Mouse (Mus musculus) ES-E14 (cell line): ENCODE data around the gene Fam83c. TPM values are rescaled to one million over a fixed set of nuclear protein-coding genes. Genes with fewer than 3 reads are reported as not detected.
"Not testable (repeated sequence)": the region's sequence is repeated elsewhere in the genome, so short reads cannot be mapped to it uniquely, and the experiment has no call there.

Source experiments
- DNase-seq: peaks from one replicate; pipeline ENCODE4 v3.0.0-alpha.2; 2013; ENCODE audit warnings: low read depth, low spot score
- H3K27ac ChIP-seq: 2 replicates; pipeline ENCODE4 v1.5.1; 2012; ENCODE audit warnings: low read depth, mild to moderate bottlenecking, low read length, moderate library complexity, mixed read lengths; ENCODE audit not compliant: poor library complexity, insufficient read depth, severe bottlenecking
- H3K36me3 ChIP-seq: 2 replicates; pipeline ENCODE4 v1.6.1; 2012; ENCODE audit warnings: mild to moderate bottlenecking, low read length, moderate library complexity, mixed read lengths; ENCODE audit not compliant: control insufficient read depth, poor library complexity, insufficient read depth, severe bottlenecking
- H3K4me1 ChIP-seq, 2 experiments: fragments of 150-350 bp in 1 of 2; sonication (generic) in 1 of 2; 2 replicates each; pipeline ENCODE4 v1.6.1; 2012; ENCODE audit warnings: low read length in 2 of 2, mild to moderate bottlenecking in 1 of 2, mixed read lengths in 1 of 2; ENCODE audit not compliant: control insufficient read depth in 2 of 2, insufficient read depth in 2 of 2, poor library complexity in 1 of 2
- H3K4me3 ChIP-seq, 2 experiments: fragments of 150-350 bp in 1 of 2; sonication (generic) in 1 of 2; 2 replicates each; pipeline ENCODE4 v1.5.1; 2012; ENCODE audit warnings: low read length in 2 of 2, low read depth in 1 of 2, mild to moderate bottlenecking in 1 of 2, mixed read lengths in 1 of 2; ENCODE audit not compliant: insufficient read depth in 1 of 2, poor library complexity in 1 of 2, severe bottlenecking in 1 of 2
- H3K9ac ChIP-seq: 2 replicates; pipeline ENCODE4 v1.6.1; 2012; ENCODE audit warnings: low read depth, mild to moderate bottlenecking, low read length, mixed read lengths; ENCODE audit not compliant: poor library complexity, insufficient read depth, severe bottlenecking
- H3K9me3 ChIP-seq: fragments of 150-350 bp; sonication (generic); 2 replicates; pipeline ENCODE4 v1.6.1; 2012; ENCODE audit warnings: low read depth, mild to moderate bottlenecking, low read length; ENCODE audit not compliant: control insufficient read depth, insufficient read depth
- CHD2 ChIP-seq: IDR thresholded peaks from 2 replicates; pipeline ENCODE4 v1.6.1; 2014; ENCODE audit warnings: mild to moderate bottlenecking, low read depth, low read length, inconsistent platforms
- HCFC1 ChIP-seq: IDR thresholded peaks from 2 replicates; pipeline ENCODE4 v1.6.1; 2012; ENCODE audit warnings: low read length, inconsistent platforms, borderline replicate concordance; ENCODE audit not compliant: insufficient read depth
- MAFK ChIP-seq: IDR thresholded peaks from 2 replicates; pipeline ENCODE4 v1.6.1; 2014; ENCODE audit warnings: mild to moderate bottlenecking, low read depth, low read length, inconsistent platforms; ENCODE audit not compliant: insufficient read depth
- ZC3H11A ChIP-seq: IDR thresholded peaks from 2 replicates; pipeline ENCODE4 v1.6.1; 2012; ENCODE audit warnings: low read depth, mild to moderate bottlenecking, inconsistent platforms, low read length, borderline replicate concordance
- ZNF384 ChIP-seq: IDR thresholded peaks from 2 replicates; pipeline ENCODE4 v1.6.1; 2012; ENCODE audit warnings: low read depth, low read length, inconsistent platforms
- in situ Hi-C, 2 experiments: fragments of 600-800 bp; cut with MboI; formaldehyde crosslinking; loops; one replicate each; pipeline ENCODE4 v1.15.1; 2025; ENCODE audit warnings: low sequenced_read_pairs in 2 of 2, inconsistent platforms in 1 of 2; ENCODE audit not compliant: unreplicated experiment in 2 of 2
- total RNA-seq: library from RNA; depleted of rRNA; stranded (reverse); fragments of 300-350 nt; gene quantifications from 2 replicates; pipeline ENCODE4 v1.2.3, GENCODE M21; 2012

The Fam83c gene
- total RNA-seq, 1 experiment: 0.13 TPM

GRCm38 (mm10) chr2:155849464-155849863 lies 14.8 kb upstream of the Fam83c start:
- peaks cover 31% of the 10 kb centered on the region for H3K36me3 ChIP-seq
- H3K9ac ChIP-seq: no peak overlapping the region
- H3K4me1 ChIP-seq: peaks cover 0 to 6% of the 10 kb centered on the region in 2 experiments; a peak in 2 of 4 replicates
- no peak overlapping the region for H3K27ac ChIP-seq
- DNase-seq: no peak
- H3K9me3 ChIP-seq: no peaks in the 10 kb centered on the region
- in situ Hi-C loops: no loop called here
- TF ChIP-seq CHD2 (no peak), HCFC1 (no peak), ZNF384 (no peak), ZC3H11A (no peak), MAFK (no peak)
- no peak overlapping the region for H3K4me3 ChIP-seq

GRCm38 (mm10) chr2:155848291-155848690 lies 13.6 kb upstream of the Fam83c start:
- DNase-seq: peak; percentile 83
- in situ Hi-C loops: no loop called here
- H3K4me3 ChIP-seq: no peak overlapping the region
- peaks cover 27% of the 10 kb centered on the region for H3K36me3 ChIP-seq
- H3K9me3 ChIP-seq: no peaks in the 10 kb centered on the region
- TF ChIP-seq ZNF384 (no peak), ZC3H11A (peak; percentile 42; the same call in 1 of the 2 replicates)
- H3K27ac ChIP-seq: no peak overlapping the region
- H3K9ac ChIP-seq: no peak overlapping the region
- H3K4me1 ChIP-seq: peaks cover 0 to 6% of the 10 kb centered on the region in 2 experiments; a peak in 2 of 4 replicates

- Histone ChIP-seq H3K9ac (no peak overlapping the region), H3K36me3 (peaks cover 26% of the 10 kb centered on the region), H3K27ac (no peak overlapping the region), H3K4me3 (no peak overlapping the region), H3K9me3 (no peaks in the 10 kb centered on the region), H3K4me1 (peaks cover 0 to 6% of the 10 kb centered on the region in 2 experiments; a peak in 2 of 4 replicates)
- in situ Hi-C loops: no loop called here
- TF ChIP-seq ZC3H11A (no peak), HCFC1 (no peak), ZNF384 (no peak), CHD2 (no peak), MAFK (no peak)
- no peak for DNase-seq
Measured at GRCm38 (mm10) chr2:155846930-155847329, 12.3 kb upstream of the Fam83c start.

GRCm38 (mm10) chr2:155838961-155839360 lies 4.3 kb upstream of the Fam83c start:
- H3K4me1 ChIP-seq: peaks cover 0 to 18% of the 10 kb centered on the region in 2 experiments; a peak in 2 of 4 replicates
- no peak overlapping the region for H3K4me3 ChIP-seq
- H3K27ac ChIP-seq: no peak overlapping the region
- no peak overlapping the region for H3K9ac ChIP-seq
- no peaks in the 10 kb centered on the region for H3K9me3 ChIP-seq
- in situ Hi-C loops: no loop called here
- TF ChIP-seq ZC3H11A: no peak
- no peak for TF ChIP-seq CHD2
- no peak for TF ChIP-seq MAFK
- DNase-seq: no peak
- no peaks in the 10 kb centered on the region for H3K36me3 ChIP-seq

- no peak overlapping the region for H3K27ac ChIP-seq
- H3K4me3 ChIP-seq: no peak overlapping the region
- no peaks in the 10 kb centered on the region for H3K36me3 ChIP-seq
- no peaks in the 10 kb centered on the region for H3K9me3 ChIP-seq
- DNase-seq: no peak
- no peak overlapping the region for H3K9ac ChIP-seq
- in situ Hi-C loops: no loop called here
- H3K4me1 ChIP-seq: peaks cover 0 to 18% of the 10 kb centered on the region in 2 experiments; a peak in 2 of 4 replicates
- no peak for TF ChIP-seq HCFC1
- TF ChIP-seq MAFK: no peak
- no peak for TF ChIP-seq ZC3H11A
Measured at GRCm38 (mm10) chr2:155837961-155838360, 3.3 kb upstream of the Fam83c start.

- H3K4me1 ChIP-seq: peaks cover 0 to 18% of the 10 kb centered on the region in 2 experiments; a peak in 2 of 4 replicates
- not testable (repeated sequence) for H3K4me3 ChIP-seq, H3K36me3 ChIP-seq, H3K9me3 ChIP-seq, H3K9ac ChIP-seq, DNase-seq, H3K27ac ChIP-seq
- in situ Hi-C loops: loop anchor here in 1 of 2 experiments (5.0 kb wide), 1 partner anchor 115 kb away; the partner anchor contains the start of gene Gdf5
Measured at GRCm38 (mm10) chr2:155832087-155832486, 2.6 kb downstream of the Fam83c start.
